Mouse (Mus musculus) neutrophil, adult 5-6 weeks (primary cell): ENCODE data around the gene Parp11. TPM values are rescaled to one million over a fixed set of nuclear protein-coding genes. Genes with fewer than 3 reads are reported as not detected.

Experiments
- ATAC-seq: fragments of 151-379, 151-347 bp; 2 replicates; pipeline ENCODE4 v1.8.0; 2017; ENCODE audit warnings: mild to moderate bottlenecking, moderate TSS enrichment; ENCODE audit not compliant: insufficient number of reproducible peaks, poor library complexity, low FRiP score, severe bottlenecking; ENCODE audit errors: extremely low read depth
- total RNA-seq: library from RNA; stranded (forward); fragments of 200-1000 nt; gene quantifications from 2 replicates; pipeline ENCODE4 v1.2.3, GENCODE M21; 2017

Gene Parp11
- total RNA-seq, 1 experiment from 2014 or later, result 57.5 TPM

DNA sequence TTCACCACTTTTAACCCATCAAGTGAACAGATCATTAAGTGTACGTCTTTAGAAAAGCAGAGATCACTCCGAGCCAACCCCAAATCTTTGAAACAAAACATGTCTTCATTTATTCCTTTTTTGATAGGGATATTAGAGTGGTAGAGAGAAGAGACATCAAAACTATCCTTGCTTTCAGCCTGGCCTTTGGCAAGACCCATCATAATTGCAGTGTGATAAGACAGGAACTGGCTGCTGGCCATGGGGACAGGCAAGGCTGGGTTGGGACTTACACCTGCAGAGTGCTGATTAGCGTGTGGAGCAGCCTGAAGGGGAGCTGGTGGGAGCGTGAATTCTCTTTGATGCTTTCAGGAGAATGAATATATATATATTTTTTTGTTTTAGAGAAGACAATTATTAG, 2.2 kb upstream of the Parp11 start:
- ATAC-seq, result no peak

DNA sequence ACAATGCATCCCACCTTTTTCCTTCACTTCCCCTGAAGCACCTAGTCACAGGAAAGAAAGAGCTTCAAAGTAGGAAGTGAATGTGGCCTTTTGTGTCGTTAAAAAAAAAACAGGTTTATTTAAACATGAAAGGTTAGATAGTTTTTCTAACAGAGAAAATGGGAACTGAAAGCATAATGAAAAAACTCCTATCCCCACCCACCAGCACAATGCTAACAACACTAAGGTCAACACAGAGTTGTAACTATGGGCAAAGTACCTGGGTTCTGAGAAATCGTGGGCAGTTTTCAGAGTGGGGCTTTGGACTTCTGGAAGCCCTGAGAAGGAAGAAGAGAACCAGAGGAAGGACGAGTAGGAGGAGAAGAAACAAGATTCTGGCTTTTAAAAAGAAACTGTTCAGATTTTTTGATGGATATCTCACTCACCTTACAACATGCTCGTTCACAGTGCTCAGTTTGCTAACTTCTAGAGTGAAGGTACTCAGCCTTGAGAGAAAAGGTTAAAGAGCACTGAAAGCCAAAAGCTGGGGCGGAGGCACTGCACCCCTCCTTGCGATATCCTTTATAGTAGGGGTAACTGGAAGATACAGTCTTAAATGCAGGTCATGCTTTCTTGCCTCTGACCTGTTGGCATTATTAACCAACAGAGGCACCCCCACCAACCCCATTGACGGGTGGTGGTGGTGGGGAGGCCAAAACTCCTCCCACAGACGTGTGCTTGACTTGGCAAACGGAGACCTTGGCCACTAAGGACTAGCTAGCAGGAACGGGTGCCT, 1.2 kb downstream of the Parp11 start:
- peak; percentile 70 for ATAC-seq

DNA sequence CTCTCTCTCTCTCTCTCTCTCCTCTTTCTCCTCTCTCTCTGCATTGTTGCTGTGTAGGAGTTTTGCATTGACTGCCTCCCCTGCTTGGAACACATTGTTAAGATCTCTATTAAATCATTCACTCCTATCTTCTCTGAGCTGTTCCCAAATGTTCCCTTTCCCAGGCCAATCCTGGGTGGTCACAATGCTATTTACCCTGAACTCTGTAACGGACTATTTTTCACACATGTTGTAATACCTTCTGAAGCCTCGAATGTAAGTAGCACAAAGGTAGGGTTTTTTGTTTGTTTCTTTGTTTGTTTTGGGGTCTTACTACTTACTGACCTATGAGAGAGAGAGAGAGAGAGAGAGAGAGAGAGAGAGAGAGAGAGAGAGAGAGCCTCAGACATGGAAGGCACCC, 2.2 kb downstream of the Parp11 start:
- no peak for ATAC-seq

DNA sequence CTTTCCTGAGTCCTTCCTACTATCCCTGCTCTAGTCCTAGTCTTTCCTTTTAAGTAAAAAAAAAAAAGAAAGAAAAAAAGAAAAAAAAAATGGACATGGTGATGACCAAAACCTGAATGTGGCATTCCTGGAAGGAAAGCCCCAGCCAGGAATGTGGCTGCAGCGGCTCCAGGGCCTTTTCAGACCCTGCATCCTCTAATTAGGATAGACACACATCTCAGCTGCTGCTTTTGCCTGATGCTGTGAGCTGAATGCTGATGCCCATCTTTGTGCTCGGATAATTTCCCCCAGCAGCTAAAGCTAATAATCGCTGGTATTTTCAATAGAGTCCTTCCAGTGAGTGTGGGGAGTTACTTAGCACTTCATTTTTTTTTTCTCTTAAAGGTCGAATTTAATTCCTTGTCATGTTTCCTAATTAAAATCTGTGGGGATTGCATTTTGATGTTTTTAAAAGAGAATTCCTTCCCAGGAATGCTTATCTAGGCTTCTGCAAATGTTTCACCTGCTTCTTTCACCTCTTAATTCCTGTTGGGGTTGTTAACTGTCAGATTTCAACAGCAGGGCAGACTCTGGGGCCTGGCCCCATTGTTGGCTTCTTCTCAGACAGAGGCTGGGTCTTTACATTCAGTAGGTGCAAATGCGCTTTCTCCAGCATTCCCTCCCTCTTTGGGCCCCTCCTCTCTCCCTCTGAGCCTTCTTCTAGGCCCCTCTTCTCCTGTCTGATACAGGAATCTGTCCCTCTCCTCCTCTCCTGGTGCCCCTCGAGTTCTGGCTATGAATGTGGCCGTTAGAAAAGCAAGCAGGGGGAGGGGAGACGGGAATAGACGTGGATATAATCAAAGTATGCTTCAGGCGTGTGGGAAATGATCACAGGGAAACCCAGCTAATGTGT, 3.1 kb downstream of the Parp11 start:
- ATAC-seq, result no peak

DNA sequence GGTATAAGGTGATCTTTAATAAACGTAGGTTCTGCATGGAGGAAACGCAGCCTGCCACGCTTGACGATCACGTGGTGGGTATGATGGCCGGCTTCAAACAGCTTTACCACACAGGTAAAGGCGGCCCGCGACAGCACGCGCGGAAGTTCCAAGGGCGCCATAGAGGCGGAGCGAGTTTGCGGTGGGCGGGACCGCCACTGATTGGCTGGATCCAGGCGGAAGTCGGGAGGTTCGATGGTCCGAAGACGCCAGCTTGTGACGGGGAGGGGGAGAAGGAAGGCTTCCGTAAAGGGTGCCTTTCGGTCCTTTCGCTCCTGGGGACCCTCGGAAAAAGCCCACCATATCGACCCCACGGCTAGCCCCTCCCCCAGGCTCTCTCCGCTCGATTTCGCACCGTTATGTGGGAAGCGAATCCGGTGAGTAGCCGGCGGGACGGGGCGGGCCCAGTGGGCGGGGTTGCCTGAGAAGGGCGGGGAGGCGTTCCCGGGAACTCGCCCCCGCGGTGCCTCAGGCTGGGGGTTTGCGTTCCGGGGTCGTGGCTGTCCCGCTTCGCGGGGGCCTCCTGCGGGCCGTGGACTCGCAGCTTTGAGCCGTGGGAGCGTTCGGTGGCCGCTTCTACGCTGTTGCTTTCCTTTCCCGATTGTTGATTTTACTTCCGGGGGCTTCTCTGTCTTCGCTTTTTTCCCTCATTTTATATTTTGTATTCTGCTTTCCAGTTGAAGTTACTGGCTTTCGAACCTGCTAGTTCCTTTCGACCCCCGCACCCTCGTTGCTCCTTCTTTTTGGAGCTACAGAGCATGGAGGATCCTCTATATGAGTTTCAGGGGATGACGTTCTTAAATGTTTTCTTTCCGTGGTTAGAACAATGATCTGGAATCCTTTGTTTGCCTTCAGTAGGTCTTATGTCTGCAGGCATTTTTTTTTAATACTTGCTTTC, 7.0 kb downstream of the Parp11 start:
- ATAC-seq, result peak; percentile 97

DNA sequence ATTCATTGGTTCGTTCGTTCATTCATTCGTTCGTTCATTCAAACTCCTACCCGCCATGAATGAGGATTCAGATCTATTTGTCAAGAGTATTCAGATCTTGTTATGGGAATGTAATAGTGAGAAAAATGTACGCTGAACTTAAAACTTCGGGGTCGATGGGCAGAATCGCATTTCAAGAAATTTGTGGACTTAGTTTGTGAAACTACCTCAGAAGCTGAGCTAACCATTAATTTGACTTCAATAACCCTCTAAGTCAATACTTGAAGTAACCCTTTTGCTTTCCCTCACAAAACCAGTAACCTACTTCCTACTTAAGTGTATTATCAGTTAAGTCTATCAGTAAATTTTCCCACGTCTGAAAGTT, 7.7 kb downstream of the Parp11 start:
- ATAC-seq, result no peak

DNA sequence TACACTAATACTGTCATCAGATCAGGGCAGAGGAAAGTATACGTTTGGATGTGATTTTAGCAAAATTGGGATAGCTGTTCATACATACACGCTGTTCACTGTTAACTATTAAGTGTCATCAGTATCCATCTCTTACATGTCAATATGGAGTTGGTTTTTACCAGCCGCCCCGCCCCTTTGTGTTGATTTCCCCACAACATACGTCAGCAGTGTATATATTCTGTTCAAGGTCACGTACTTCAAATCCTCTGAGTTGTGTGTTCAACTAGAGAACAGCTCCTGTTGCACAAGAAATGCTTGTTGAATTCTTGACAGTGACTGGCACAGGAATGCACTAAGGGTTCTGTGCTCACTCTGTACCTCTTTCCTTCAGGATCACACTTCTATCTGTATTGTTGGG, 8.2 kb downstream of the Parp11 start:
- no peak for ATAC-seq

DNA sequence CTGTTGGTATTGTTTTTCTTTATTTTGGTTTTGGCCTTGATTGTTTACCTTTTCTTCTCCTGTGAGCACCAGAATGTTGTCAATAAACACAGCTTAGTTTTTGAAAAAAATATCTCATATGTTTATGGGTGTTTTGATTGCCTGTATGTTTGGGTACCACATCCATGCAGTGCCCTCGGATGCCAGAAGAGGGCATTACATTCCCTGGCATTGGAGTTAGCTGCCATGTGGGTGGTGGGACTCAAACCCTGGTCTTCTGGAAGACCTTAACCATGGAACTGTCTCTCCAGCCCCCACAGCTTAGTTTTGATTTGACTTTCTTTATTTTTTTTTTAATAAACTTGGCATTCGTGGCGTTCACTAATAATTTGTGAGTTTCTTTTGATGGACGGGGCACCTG, 8.8 kb downstream of the Parp11 start:
- ATAC-seq, result no peak

DNA sequence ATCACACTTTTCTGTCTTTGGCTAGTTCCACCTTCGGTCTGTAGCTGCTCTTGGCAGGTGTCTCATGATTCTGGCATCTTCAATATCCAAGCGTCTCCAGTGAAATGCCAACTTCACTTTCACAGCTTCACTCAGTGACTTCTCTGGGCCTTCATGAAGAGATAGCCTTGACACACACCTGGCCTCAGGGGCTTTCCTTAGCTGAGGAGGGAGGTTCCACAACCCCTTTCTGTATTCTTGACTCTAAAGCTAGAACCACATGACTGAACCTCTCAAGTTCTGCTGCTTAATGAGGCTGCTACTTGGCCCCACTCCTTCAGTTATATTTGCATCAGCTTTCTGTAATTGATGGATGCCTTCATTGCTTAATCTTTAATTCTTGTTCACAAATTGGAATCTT, 10.1 kb downstream of the Parp11 start:
- ATAC-seq, result no peak

DNA sequence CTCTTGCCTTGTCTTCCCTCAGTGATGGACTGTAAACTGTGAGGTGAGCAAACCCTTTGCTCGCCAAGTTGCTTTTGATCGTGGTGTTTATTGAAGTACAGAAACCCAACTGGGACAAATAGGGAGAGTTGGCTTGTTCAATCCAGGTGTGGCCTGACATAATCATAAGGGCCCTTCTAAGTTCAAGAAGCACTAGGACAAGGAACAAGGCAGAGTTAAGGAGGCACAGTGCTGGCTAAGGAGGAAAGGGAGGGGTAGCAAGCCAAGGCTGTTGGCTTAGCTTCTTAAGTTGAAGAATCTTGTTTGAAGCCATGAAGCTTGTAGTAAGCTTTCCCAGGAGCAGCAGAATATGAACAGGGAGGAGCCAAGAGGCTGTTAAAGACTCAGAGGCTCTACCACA, 13.1 kb downstream of the Parp11 start:
- no peak for ATAC-seq

DNA sequence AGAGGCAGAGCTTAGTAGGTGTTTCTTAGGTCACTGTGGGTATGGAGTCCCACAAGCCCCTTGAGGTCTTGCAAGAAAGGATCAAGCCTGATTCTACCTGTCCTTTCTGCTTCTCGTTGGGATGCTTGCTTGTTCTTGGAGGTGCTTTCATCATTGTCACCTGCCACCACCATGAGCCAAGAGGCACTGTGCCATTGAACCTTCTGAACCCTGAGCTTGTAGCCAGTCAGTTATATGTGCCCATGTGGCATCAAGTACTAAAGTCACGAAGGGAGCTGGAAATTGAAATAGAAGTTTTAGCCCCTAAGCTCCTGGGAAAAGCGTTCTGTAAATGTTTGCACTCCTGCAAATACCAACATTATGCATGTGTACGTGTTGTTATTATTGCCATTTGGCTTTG, 14.9 kb downstream of the Parp11 start:
- no peak for ATAC-seq

DNA sequence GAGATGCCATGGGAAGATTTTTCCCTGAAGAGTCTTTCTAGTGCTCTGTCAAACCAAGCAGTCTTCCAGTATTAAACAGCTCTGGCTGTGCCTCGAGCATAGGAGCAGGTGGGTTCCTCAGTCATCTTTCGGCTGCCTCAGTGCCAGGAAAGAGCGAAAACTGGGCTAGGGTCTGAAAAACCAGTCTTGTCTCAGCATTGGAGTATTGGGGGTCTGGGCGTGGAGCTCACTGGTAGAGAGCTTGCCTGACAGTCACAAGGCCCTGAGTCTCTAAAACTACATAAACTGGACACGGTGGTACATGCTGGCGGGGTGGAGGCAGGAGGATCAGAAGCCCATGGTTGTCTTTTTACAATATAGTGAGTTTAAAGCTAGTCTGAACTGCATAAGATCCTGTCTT, 15.6 kb downstream of the Parp11 start:
- ATAC-seq, result no peak

DNA sequence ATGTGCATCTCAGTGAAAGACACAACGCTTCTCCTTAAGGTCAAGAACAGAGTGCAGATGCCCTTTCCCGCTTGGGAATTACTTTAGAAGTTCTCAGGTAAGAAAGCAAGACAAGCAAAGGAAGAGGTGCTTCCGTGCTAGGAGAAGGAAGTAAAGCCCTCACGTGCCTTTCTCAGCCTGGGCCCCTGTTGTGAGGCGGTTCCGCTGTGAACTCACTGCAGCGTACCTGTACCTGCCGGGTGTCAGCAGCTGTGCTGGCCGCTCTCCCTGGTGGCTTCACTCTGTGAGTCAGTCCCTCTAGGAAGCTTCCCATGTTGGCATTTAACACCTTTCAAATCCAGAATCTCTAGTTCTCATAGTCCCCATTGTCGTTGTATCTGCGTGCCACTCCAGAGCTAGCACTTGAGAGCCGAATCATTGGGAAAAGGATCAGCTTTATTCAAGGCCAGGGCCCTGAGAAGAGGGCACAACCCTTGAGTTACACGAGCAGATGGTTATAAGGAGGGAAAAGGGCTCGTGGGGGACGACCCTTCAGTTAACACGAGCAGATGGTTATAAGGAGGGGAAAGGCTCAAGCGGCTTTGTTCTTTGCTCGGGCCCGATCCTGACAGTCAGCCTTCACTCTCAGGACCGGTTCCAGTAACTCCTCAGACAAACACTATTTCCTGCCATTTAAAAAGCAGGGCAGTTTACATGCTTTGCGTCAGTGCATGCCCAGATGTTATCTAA, 16.8 kb downstream of the Parp11 start:
- ATAC-seq, result no peak

DNA sequence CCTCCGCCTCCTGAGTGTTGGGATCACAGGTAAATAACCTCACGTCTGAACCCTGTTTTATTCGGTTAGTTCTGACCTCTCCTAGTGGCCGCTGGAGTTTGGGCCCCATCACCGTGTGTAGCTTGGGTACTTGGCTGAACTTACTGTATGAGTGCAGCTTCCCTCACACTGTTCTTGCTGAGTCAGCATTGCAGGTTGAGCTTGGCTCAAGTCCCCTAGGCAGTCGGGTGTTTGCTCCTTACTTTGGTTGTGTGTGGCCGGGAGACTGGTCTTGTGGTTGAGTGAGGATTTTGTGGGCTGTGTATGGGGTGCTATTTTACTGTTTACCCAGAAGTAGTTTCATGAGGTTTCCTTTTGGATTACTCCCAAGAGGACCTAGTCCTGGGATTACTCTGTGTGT, 17.9 kb downstream of the Parp11 start:
- no peak for ATAC-seq

DNA sequence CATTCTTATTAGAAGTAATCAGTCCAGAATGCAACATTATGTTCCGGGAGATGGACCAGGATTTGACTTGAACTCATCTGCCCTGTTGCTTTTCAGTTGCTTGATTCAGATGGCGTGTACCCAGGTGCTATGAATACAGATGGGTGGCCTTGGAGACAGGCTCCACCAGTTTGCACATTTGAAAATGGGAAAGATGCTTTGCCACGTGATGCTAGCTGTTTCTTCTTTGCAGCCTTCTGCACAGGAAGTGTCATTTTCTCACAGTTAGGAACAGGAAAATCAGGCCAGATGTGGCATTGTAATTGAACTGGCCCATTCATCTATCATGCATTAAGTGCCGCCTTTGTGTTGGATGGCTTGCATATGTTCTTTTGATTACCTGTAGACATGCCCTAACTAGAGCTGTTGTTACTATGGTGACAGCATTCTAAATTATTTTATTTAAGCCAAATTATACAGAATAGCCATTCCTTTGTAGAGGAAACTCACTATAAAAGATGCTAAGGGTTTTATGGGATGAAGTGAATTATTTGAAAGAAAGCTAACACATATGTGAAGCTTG, 20.2 kb downstream of the Parp11 start:
- ATAC-seq, result no peak

DNA sequence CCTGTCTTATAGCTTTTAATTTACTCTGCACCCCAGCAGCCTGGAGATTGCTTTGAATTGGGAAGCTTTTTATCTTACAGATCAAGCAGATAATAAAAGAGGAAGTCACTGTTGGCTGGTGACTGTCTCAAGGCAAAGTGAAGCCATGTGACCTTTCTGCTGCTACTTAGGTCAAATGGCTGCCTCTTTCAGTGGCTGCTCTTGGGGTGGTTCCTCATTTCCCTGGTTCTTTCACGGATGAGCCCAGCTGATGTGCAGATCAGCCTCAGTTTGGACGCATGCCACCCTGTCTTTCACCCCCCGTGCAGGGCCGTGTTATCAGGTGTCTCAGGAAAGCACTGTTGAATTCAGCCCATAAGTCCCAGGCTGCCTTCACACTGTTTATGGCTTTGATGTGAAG, 25.4 kb downstream of the Parp11 start:
- peak; percentile 95 for ATAC-seq

DNA sequence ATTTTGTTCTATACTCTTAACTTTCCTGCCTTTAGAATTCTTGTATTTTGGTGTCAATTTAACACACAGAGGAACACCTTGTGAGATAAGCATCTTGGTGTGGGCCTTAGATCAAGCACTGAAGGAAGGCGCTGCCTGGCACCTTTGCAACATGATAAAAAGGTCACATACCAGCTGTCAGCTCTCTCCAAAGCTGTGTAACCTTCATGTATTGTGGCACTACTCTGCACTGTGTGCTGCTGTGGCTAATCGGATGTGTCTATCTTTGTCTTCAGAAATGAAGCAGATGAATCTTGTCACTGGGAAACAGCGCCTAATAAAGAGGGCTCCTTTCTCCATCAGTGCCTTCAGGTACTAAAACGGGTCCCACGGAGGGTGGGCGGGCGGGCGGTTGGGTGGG, 27.3 kb downstream of the Parp11 start:
- ATAC-seq, result no peak

DNA sequence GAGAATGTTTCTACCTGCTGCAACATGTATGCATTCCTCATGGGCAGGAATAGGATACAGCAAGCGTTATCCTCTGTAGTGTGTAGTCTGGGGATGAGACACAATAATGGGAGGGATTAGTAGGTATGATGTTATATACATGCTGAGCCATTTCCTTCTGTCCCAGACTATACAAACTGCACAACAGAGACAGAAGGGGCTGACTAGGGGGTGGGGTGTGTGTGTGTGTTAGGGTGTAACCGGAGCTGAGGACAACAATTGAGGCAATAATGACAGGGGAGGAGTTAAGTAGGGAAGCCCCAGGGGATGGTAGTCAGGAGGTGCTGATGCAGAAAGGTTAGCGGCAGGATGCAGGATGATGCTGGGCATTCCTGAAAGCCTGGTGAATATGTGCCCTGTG, 28.6 kb downstream of the Parp11 start:
- ATAC-seq, result no peak
